Mouse (Mus musculus) liver, adult 2 months (tissue): ENCODE measurements around the gene Sh3bp4. TPM values are rescaled to one million over a fixed set of nuclear protein-coding genes. Genes with fewer than 3 reads are reported as not detected.

ENCODE experiments used
- DNase-seq: peaks from one replicate; pipeline ENCODE4 v3.0.0-alpha.2; 2011; ENCODE audit warnings: low read depth, low spot score; ENCODE audit errors: extremely low read depth
- H3K27ac ChIP-seq: fragments of 200-500 bp; replicated peaks from 2 replicates; pipeline ENCODE4 v1.5.1; 2012; ENCODE audit warnings: low read depth, mild to moderate bottlenecking, control low read depth, inconsistent platforms, low read length; ENCODE audit not compliant: insufficient read depth
- H3K27me3 ChIP-seq: fragments of 200-500 bp; 2 replicates; pipeline ENCODE4 v1.6.1; 2012; ENCODE audit warnings: mild to moderate bottlenecking, moderate library complexity, low read length, inconsistent platforms; ENCODE audit not compliant: control insufficient read depth, insufficient read depth
- H3K36me3 ChIP-seq: fragments of 200-500 bp; 2 replicates; pipeline ENCODE4 v1.6.1; 2012; ENCODE audit warnings: low read length, inconsistent platforms; ENCODE audit not compliant: control insufficient read depth, insufficient read depth
- H3K4me1 ChIP-seq: fragments of 200-500 bp; 2 replicates; pipeline ENCODE4 v1.6.1; 2011; ENCODE audit warnings: low read length; ENCODE audit not compliant: control insufficient read depth, insufficient read depth
- H3K4me3 ChIP-seq: fragments of 200-500 bp; 2 replicates; pipeline ENCODE4 v1.5.1; 2011; ENCODE audit warnings: low read depth, mild to moderate bottlenecking, control low read depth, low read length, moderate library complexity; ENCODE audit not compliant: insufficient read depth
- H3K79me2 ChIP-seq: fragments of 200-500 bp; 2 replicates; pipeline ENCODE4 v1.6.1; 2012; ENCODE audit warnings: inconsistent platforms, mild to moderate bottlenecking, low read length, moderate library complexity; ENCODE audit not compliant: control insufficient read depth, insufficient read depth
- H3K9ac ChIP-seq: fragments of 200-500 bp; 2 replicates; pipeline ENCODE4 v1.6.1; 2012; ENCODE audit warnings: low read depth, mild to moderate bottlenecking, control low read depth, inconsistent platforms, low read length
- CTCF ChIP-seq: fragments of 200-500 bp; IDR thresholded peaks from 2 replicates; pipeline ENCODE4 v1.5.1; 2011; ENCODE audit warnings: low read depth, low read length, control low read depth
- POLR2A ChIP-seq: fragments of 200-500 bp; IDR thresholded peaks from 2 replicates; pipeline ENCODE4 v1.6.1; 2011; ENCODE audit warnings: low read length, control low read depth; ENCODE audit not compliant: insufficient read depth; ENCODE audit errors: extremely low read depth
- WGBS: fragments of 180-500 bp; shearing (Covaris S2); methylation state at CpG from one replicate; pipeline ENCODE4 v1.1.7; 2018; 5-methylcytosine and 5-hydroxymethylcytosine counted together
- polyA plus RNA-seq: library from polyadenylated mRNA; depleted of rRNA; stranded (reverse); fragments of >200 nt; gene quantifications from 2 replicates; pipeline ENCODE4 v1.2.3, GENCODE M21; 2012
- total RNA-seq: library from RNA; depleted of rRNA; stranded (reverse); fragments of >200 nt; gene quantifications from 2 replicates; pipeline ENCODE4 v1.2.3, GENCODE M21; 2014

The Sh3bp4 gene
- total and polyA plus RNA-seq, 2 experiments = 0.45 to 0.46 TPM

GRCm38 (mm10) chr1:89081371-89081770 lies 11.2 kb downstream of the Sh3bp4 start:
- Histone ChIP-seq H3K79me2 (peaks cover 6% of the 10 kb centered on the region; the same call in 1 of the 2 replicates), H3K36me3 (no peaks in the 10 kb centered on the region), H3K9ac (no peak overlapping the region), H3K4me3 (no peak overlapping the region), H3K27me3 (no peaks in the 10 kb centered on the region), H3K27ac (no peak overlapping the region), H3K4me1 (peaks cover 13% of the 10 kb centered on the region; the same call in 1 of the 2 replicates)
- no peak for TF ChIP-seq CTCF
- TF ChIP-seq POLR2A = no peak
- 50% methylated on average over 4 of the region's 4 CpGs for WGBS
- no peak for DNase-seq

GRCm38 (mm10) chr1:89082171-89082882 lies 12.1 kb downstream of the Sh3bp4 start:
- Histone ChIP-seq H3K4me1 (peaks cover 13% of the 10 kb centered on the region; the same call in 1 of the 2 replicates), H3K27ac (no peak overlapping the region), H3K9ac (no peak overlapping the region), H3K4me3 (no peak overlapping the region), H3K27me3 (no peaks in the 10 kb centered on the region), H3K36me3 (no peaks in the 10 kb centered on the region), H3K79me2 (peaks cover 6% of the 10 kb centered on the region; the same call in 1 of the 2 replicates)
- DNase-seq = no peak
- TF ChIP-seq CTCF (no peak), POLR2A (no peak)
- WGBS = 77% methylated on average over 14 of the region's 14 CpGs

DNA sequence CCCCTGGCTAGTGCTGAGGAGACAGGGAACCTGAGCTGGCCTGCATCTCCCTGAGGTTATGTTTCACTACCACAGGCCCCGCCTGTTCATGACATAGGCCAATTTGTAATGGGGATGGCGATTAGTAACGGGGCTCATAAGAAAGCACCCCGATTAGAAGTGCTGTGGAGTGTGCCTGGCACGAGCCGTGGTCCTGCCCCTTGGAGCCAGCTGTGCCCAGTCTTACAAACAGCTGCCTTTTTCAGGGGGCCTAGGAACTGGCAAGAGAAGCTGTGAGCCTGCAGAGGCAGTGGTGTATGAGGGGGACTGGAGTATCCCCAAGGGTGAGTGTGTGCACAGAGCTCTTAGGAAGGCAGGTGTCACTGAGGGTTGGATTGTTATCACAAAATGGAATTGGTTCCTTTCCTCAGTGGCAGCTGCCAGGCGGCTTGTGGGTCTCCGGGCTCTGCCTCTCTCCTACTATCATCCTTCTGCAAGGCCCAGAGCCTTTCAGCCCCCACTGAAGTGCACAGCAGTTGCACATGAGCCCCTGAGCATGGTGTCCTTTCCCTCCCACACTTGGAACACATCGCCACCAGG lies 16.4 kb downstream of the Sh3bp4 start:
- WGBS = 94% methylated on average over 9 of the region's 9 CpGs
- H3K4me3 ChIP-seq = no peak overlapping the region
- peaks cover 7% of the 10 kb centered on the region; the same call in 1 of the 2 replicates for H3K79me2 ChIP-seq
- no peaks in the 10 kb centered on the region for H3K4me1 ChIP-seq
- no peak overlapping the region for H3K27ac ChIP-seq
- no peak for DNase-seq
- H3K9ac ChIP-seq = no peak overlapping the region
- no peaks in the 10 kb centered on the region for H3K27me3 ChIP-seq
- H3K36me3 ChIP-seq = no peaks in the 10 kb centered on the region
- TF ChIP-seq POLR2A (no peak), CTCF (no peak)

DNA sequence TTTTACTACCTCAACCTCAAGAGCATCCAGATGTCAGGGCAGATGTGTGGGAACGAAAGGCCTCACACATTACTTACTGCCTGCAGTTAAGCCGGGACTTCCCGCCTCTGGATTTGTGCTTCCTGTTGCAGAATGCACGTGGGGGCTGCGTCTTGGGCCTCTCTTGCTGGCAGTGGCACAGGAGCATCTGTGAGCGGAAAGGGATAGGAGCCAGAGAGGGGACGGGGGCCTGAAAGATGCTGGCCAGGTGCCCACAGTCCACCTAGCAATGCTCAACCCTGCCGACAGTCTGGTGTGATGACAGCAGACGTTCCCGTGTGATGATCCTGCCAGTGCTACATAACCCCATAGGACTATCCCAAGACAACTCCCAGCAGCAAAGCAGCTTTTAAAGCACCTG lies 17.9 kb downstream of the Sh3bp4 start:
- 73% methylated on average over 10 of the region's 10 CpGs for WGBS
- Histone ChIP-seq H3K36me3 (no peaks in the 10 kb centered on the region), H3K9ac (no peak overlapping the region), H3K79me2 (peaks cover 9% of the 10 kb centered on the region; the same call in 1 of the 2 replicates), H3K27ac (no peak overlapping the region), H3K27me3 (no peaks in the 10 kb centered on the region), H3K4me3 (no peak overlapping the region), H3K4me1 (0 out of 2 replicates have a peak, but pooled peaks cover 2% of the 10 kb centered on the region)
- TF ChIP-seq POLR2A = no peak
- no peak for TF ChIP-seq CTCF
- no peak for DNase-seq

DNA sequence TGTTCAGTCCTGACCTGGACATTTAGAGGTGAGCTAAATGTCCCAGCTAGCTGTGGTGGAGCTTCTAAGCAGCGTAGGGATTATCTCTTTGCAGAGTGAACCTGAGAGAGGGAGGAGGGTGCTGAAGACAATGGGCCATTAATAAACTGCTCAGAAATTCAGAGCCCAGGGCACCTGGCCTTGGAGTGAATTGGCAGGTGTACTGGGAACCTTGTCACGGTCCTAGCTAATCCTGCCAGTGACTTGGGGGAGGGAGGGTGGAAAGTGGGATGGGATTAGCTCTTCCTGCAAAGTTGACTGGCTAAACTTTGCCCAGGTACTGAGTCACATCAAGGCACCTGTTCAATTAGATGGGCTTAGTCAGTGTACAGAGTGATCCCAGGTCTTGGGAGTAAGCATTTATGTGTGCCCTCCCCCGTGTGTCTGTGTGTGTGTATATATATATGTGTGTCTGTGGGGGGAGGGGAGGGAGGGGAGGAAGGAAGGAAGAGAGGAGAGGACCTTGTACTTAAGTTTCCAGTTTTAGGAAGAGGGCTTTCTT lies 18.6 kb downstream of the Sh3bp4 start:
- DNase-seq = no peak
- Histone ChIP-seq H3K27ac (no peak overlapping the region), H3K36me3 (no peaks in the 10 kb centered on the region), H3K79me2 (peaks cover 6% of the 10 kb centered on the region; the same call in 1 of the 2 replicates), H3K4me3 (no peak overlapping the region), H3K27me3 (no peaks in the 10 kb centered on the region), H3K9ac (no peak overlapping the region), H3K4me1 (0 out of 2 replicates have a peak, but pooled peaks cover 3% of the 10 kb centered on the region)
- TF ChIP-seq CTCF (no peak), POLR2A (no peak)
- 59% methylated on average over 3 of the region's 3 CpGs for WGBS
